Mouse (Mus musculus): ENCODE results near the gene Galr3. TPM values are rescaled to one million over a fixed set of nuclear protein-coding genes. Genes with fewer than 3 reads are reported as not detected.

Gene Galr3
- polyA plus RNA-seq, 1 experiment from 2014 or later: 0.12 TPM

DNA sequence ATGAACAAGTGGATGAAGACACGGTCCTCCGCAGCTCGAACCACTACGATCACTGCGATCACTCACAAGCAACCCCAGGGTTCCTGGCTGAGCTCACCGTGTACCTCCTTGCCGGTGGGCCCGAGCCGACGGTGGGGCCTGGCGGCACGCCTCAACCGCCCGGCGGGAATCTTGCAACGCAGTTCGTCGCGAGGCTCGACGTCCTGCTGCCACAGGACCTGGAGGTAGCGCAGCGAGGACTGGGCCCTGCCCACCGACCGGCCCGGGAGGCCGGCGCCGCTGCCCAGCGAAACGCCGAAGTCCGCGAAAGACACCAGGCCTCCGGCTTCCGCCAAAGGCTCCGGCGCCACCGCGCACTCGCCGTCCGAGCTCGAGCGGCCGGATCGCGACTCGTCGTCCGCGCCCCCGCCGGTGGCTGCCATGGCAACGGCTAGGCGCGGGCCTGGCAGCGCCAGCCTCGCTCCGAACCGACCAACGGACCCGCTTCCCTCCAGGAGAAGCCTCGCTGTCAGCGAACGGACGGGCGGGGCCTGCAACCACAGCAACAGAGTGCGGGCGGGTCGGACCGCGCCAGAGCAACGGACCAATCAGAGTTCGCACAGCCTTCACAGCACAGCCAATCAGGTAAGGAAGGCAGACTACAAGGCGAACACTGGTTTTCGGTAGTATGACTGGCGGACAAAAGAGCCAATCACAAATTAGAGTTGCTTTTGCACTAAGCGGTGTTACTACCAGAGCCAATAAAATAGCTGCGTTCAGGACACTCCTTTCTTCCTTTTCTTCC, 20.9 kb downstream of the Galr3 start, which contains the start of gene Ankrd54:
Ankrd54 (minus strand) TSS at position 518 of the 784 bp plus-strand sequence.
- Histone ChIP-seq H3K4me1 (peaks cover 39% of the 10 kb centered on the region), H3K9ac (peak within 1 kb of the TSS; percentile 86), H3K4me2 (peak within 1 kb of the TSS; percentile 67), H3K27ac (peak within 1 kb of the TSS; percentile 81), H3K27me3 (no peaks in the 10 kb centered on the region), H3K36me3 (peaks cover 36% of the 10 kb centered on the region), H3K4me3 (replicated peaks) (peak within 1 kb of the TSS; percentile 81), H3K9me3 (replicated peaks) (no peaks in the 10 kb centered on the region)
- peak; percentile 99 for ATAC-seq (replicated peaks; ENCODE audit: low FRiP score)
- WGBS: under 1% methylated on average over 80 of the region's 80 CpGs

DNA sequence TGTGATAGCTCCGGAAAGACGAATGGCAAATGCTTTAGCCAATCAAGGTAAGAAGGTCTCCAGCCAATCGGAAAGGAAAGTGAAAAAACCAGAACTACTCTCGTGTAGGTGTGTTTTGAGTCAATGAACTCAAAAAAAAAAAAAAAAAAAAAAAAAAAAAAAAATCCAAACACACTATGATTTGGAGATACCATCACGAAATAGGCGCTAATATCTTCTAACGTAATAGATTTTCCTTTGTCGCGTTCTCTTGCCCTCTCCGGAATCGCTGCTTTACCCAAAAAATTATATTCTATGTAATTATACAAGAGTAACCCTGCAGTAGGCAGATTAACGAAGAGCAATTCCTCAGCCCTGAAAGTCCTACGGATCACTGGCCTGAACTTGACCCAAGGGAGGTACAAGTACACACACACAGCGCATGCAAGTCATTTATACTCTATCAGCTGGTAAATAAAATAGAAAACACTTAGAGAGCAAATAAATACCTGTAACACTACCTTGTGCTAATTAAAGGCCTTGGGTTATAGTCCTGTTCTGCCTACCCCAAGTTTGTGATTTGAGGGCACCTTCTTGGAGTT, 21.6 kb downstream of the Galr3 start:
- no peaks in the 10 kb centered on the region for H3K9me3 ChIP-seq (replicated peaks)
- H3K27me3 ChIP-seq: no peaks in the 10 kb centered on the region
- H3K4me3 ChIP-seq (replicated peaks): peak overlapping the region; percentile 81
- WGBS: 7% methylated on average over 14 of the region's 14 CpGs
- peak overlapping the region; percentile 59 for H3K4me2 ChIP-seq
- peaks cover 39% of the 10 kb centered on the region for H3K4me1 ChIP-seq
- ATAC-seq (replicated peaks; ENCODE audit: low FRiP score): no peak
- peaks cover 29% of the 10 kb centered on the region for H3K36me3 ChIP-seq
- H3K9ac ChIP-seq: 0 out of 2 replicates have a peak overlapping the region, but pooled peaks have one; percentile 3
- peak overlapping the region; percentile 49 for H3K27ac ChIP-seq

DNA sequence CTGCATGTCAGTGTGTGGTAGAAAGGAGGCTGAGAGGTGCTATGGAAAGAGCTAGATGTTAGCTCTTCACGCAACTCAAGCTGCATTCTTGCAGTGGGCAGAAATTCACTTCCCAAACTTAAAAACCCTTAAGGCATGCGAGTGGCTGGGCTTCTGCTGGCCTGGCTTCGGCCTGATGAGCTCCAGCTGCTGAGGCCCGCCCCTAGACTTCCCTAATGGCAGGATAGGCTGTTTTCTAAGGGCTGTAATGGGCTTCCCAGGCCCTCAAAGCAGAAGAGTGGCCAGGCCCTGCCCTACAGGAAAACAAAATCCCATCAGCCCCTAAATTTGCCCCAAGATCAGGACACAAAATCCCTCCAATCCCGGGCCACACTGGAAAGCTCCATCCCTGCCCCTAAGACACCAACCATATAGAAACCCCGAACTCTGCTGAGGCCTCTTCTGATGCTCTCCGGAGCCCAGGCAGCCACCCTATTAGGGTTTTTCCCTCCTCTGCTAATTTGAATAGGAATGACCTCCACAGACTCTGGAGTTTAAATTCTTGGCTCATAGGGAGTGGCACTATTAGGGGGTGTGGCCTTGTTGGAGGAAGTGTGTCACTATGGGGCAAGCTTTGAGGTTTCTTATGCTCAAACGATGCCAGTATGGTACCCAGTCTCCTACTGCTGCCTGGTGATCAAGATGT, 23.5 kb downstream of the Galr3 start:
- Histone ChIP-seq H3K27me3 (no peaks in the 10 kb centered on the region), H3K4me3 (replicated peaks) (no peak overlapping the region), H3K9me3 (replicated peaks) (no peaks in the 10 kb centered on the region), H3K36me3 (peaks cover 9% of the 10 kb centered on the region), H3K9ac (no peak overlapping the region), H3K27ac (peak overlapping the region; percentile 79), H3K4me2 (no peak overlapping the region), H3K4me1 (peaks cover 39% of the 10 kb centered on the region)
- WGBS: 38% methylated on average over 8 of the region's 8 CpGs
- ATAC-seq (replicated peaks; ENCODE audit: low FRiP score): no peak

DNA sequence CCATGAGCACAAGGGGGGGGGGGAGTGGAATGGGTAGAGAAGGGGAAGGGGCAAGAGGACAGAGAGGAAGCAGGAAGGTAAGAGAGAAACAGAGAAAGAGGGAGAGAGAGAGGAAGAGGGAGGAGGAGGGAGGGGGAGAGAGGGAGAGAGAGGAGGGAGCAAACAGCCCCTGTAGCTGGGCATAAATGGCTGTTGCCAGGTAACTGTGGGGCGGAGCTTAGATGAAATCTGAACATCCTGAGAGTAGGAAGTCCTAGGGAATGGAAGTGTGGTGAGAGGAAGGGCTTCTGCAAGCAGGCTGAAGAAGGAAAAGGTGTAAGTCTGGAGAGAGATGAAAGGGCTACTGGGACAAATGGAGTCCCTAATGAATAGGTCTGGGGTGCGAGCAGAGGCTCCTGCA, 24.6 kb downstream of the Galr3 start:
- ATAC-seq (replicated peaks; ENCODE audit: low FRiP score): no peak
- H3K4me2 ChIP-seq: no peak overlapping the region
- no peak overlapping the region for H3K27ac ChIP-seq
- H3K27me3 ChIP-seq: no peaks in the 10 kb centered on the region
- peaks cover 33% of the 10 kb centered on the region for H3K4me1 ChIP-seq
- H3K4me3 ChIP-seq (replicated peaks): no peak overlapping the region
- no peaks in the 10 kb centered on the region for H3K36me3 ChIP-seq
- no peak overlapping the region for H3K9ac ChIP-seq
- WGBS: 36% methylated on average over 2 of the region's 2 CpGs
- no peaks in the 10 kb centered on the region for H3K9me3 ChIP-seq (replicated peaks)

DNA sequence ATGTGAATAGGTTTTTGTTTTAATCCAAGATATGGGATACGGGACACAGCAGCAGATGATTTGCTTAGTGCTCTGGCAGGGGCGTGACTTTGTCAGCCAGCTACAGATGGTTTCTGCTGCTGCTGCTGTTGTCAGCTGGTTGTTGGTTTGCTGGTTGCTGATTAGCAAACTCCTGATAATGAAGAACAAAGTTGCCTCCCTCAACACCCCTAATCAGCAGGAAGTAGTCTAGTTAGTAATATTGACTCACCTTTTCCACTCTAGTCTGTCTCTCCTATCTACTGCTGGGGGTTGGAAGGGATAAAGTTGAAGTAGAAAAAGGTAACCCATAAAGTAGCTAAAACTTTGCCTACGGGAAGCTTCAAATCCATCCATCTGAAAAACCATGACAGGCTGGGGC, 25.9 kb downstream of the Galr3 start:
- H3K9ac ChIP-seq: no peak overlapping the region
- ATAC-seq (replicated peaks; ENCODE audit: low FRiP score): no peak
- no peak overlapping the region for H3K4me2 ChIP-seq
- peaks cover 24% of the 10 kb centered on the region for H3K4me1 ChIP-seq
- no peak overlapping the region for H3K27ac ChIP-seq
- no peak overlapping the region for H3K4me3 ChIP-seq (replicated peaks)
- no peaks in the 10 kb centered on the region for H3K9me3 ChIP-seq (replicated peaks)
- no peaks in the 10 kb centered on the region for H3K36me3 ChIP-seq
- no peaks in the 10 kb centered on the region for H3K27me3 ChIP-seq
- 76% methylated on average over 3 of the region's 3 CpGs for WGBS

DNA sequence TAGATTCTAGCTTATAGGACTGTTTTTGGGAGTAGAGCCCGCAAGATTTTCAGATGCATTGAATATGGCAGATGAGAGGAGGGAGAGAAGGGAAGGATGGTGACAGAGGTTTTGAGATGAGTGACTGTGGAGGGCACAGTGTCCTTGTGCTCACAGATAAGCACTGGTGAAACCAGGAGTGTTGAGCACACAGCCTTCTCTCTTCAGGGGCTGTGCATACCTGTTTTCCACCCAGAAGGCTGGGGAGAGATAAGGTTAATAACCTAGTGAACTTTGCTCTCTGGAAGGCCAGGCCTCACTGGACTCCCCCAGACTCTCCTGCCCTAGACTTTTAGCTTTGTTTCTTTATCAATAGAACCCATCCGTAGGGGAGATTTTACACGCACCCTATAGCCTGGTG, 26.7 kb downstream of the Galr3 start:
- H3K4me2 ChIP-seq: no peak overlapping the region
- no peak overlapping the region for H3K27ac ChIP-seq
- ATAC-seq (replicated peaks; ENCODE audit: low FRiP score): no peak

DNA sequence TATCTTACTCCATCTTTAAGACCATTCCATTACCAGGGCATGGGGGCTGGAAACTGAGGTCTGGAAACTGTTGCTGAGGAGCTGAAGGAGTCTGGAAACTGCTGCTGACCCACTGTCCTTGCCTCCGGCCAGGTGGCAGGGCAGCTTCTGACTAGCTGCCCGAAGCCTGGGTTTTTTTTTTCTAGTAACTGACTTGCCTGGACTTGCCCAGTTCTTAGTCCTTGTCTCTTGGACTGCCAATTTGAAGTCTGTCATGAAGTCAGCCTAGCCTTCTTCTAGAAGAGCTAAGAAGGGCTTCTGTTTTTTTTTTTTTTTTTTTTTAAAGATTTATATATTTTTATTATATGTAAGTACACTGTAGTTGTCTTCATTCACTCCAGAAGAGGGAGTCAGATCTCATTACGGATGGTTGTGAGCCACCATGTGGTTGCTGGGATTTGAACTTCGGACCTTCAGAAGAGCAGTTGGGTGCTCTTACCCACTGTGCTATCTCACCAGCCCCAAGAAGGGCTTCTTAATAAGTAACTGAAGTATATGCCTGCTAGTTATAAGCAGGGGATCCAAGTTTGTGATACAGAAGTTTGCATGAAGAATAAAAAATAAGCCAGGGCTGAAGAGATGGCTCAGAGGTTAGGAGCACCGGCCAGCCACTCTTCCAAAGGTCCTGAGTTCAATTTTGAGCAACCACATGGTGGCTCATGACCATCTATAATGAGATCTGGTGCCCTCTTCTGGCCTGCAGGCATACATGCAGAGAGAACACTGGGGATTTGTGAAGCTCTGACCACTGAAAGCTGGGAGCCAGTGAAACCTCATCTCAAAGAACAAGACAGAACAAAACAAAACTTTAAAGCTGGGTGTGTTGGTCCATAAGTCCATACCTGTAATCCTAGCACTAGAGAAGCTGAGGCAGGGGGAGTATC, 29.7 kb downstream of the Galr3 start:
- Histone ChIP-seq H3K9ac (no peak overlapping the region), H3K27me3 (no peaks in the 10 kb centered on the region), H3K27ac (no peak overlapping the region), H3K4me1 (peaks cover 18% of the 10 kb centered on the region), H3K4me3 (replicated peaks) (no peak overlapping the region), H3K36me3 (peaks cover 3% of the 10 kb centered on the region), H3K4me2 (no peak overlapping the region), H3K9me3 (replicated peaks) (no peaks in the 10 kb centered on the region)
- no peak for ATAC-seq (replicated peaks; ENCODE audit: low FRiP score)
- 64% methylated on average over 5 of the region's 5 CpGs for WGBS

More for the DNA sequence above, 26.7 kb downstream of the Galr3 start:
- no peaks in the 10 kb centered on the region for H3K36me3 ChIP-seq
- 72% methylated on average over 3 of the region's 3 CpGs for WGBS
- no peak overlapping the region for H3K4me3 ChIP-seq (replicated peaks)
- H3K9me3 ChIP-seq (replicated peaks): no peaks in the 10 kb centered on the region
- no peaks in the 10 kb centered on the region for H3K27me3 ChIP-seq
- H3K9ac ChIP-seq: no peak overlapping the region
- peaks cover 22% of the 10 kb centered on the region for H3K4me1 ChIP-seq

DNA sequence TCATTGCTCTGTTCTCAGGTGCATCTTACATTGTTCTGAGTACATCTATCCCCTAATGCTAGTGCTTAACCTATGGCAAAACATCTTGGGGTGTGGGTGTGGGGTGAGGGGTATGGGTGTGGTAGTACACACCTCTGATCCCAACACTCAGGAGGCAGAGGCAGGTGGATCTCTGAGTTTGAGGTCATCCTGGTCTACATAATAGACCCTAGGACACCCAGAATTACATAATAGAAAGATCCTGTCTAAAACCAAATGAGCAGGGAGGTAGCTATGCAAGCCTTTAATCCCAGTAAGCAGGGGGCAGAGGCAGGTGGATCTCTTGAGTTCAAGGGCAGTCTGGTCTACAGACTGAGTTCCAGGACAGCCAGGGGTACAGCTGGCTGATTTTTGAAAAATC, 32.1 kb downstream of the Galr3 start:
- H3K27me3 ChIP-seq: no peaks in the 10 kb centered on the region
- H3K36me3 ChIP-seq: peaks cover 27% of the 10 kb centered on the region
- no peak for ATAC-seq (replicated peaks; ENCODE audit: low FRiP score)
- no peak overlapping the region for H3K4me3 ChIP-seq (replicated peaks)
- H3K4me2 ChIP-seq: no peak overlapping the region
- no peak overlapping the region for H3K9ac ChIP-seq
- peaks cover 20% of the 10 kb centered on the region for H3K4me1 ChIP-seq
- no peaks in the 10 kb centered on the region for H3K9me3 ChIP-seq (replicated peaks)
- H3K27ac ChIP-seq: no peak overlapping the region

DNA sequence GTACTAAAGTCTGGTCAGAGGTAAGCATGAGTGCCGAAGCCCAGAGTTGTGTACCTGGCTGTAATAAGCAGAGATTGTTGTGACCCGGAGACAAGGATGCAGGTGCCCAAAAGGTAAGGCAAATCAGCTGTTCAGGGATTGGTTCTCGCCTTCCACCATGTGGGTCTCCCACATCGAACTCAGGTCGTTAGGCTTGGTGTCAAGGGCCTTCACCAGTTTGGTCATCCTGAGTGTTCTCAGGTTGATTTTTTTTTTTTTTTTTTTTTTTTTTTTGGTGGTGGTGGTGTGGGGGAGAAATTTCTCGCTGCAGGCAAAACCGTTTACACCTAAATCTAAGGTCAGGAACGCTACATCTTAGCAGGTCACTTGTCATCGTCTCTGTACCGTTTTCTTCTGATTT, 32.8 kb downstream of the Galr3 start:
- peak overlapping the region; percentile 76 for H3K4me2 ChIP-seq
- H3K36me3 ChIP-seq: peaks cover 34% of the 10 kb centered on the region
- WGBS: 28% methylated on average over 10 of the region's 10 CpGs
- H3K4me1 ChIP-seq: peaks cover 20% of the 10 kb centered on the region
- no peaks in the 10 kb centered on the region for H3K9me3 ChIP-seq (replicated peaks)
- no peaks in the 10 kb centered on the region for H3K27me3 ChIP-seq
- peak overlapping the region; percentile 88 for H3K9ac ChIP-seq
- no peak for ATAC-seq (replicated peaks; ENCODE audit: low FRiP score)
- H3K27ac ChIP-seq: peak overlapping the region; percentile 93
- H3K4me3 ChIP-seq (replicated peaks): peak overlapping the region; percentile 92

DNA sequence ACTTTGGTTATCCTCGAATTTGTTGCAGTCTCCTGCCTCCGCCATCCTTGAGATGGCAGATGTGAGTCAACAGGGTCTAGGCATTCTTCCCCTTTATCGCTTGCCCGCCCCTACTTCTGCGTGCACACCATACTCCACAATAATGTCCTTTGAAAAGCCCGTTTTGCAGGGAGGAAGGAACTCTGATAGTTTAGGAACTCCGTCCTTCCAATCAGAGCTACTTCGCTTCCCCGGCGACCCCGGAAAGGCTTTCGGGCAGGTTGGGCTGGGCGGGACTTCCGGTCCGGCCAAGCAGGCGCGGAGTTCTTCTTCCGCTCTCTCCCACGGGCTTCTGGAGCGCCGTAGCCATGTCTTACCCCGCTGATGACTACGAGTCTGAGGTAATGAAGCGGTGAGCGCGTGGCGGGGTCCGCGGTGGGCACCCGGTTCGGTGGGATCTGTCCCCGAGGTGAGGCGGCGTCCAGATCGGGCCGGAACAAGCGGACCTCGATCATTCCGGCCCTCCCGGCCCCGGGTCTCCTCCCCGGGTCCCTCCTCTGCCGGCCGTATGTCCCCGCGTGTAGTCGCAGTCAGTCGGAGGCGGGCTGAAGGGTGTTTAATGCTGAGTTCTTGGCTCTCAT, 33.3 kb downstream of the Galr3 start, which contains the start of gene Eif3l:
Eif3l (plus strand) TSS at position 267 of the 620 bp plus-strand sequence.
- peaks cover 39% of the 10 kb centered on the region for H3K36me3 ChIP-seq
- peak within 1 kb of the TSS; percentile 93 for H3K27ac ChIP-seq
- WGBS: under 1% methylated on average over 49 of the region's 49 CpGs
- H3K4me2 ChIP-seq: peak within 1 kb of the TSS; percentile 76
- ATAC-seq (replicated peaks; ENCODE audit: low FRiP score): peak; percentile 84
- peak within 1 kb of the TSS; percentile 92 for H3K4me3 ChIP-seq (replicated peaks)
- H3K9me3 ChIP-seq (replicated peaks): no peaks in the 10 kb centered on the region
- H3K9ac ChIP-seq: peak within 1 kb of the TSS; percentile 88
- H3K27me3 ChIP-seq: no peaks in the 10 kb centered on the region
- peaks cover 20% of the 10 kb centered on the region for H3K4me1 ChIP-seq

Data from kidney, embryonic 15.5 days (tissue).